Mouse (Mus musculus): ENCODE results near the gene Spata45.

The Spata45 gene

GRCm38 (mm10) chr1:191085597-191085996, 49.2 kb downstream of the Spata45 start:
- no peak for DNase-seq (ENCODE audit: extremely low spot score)

- no peak for DNase-seq (ENCODE audit: extremely low spot score)
Measured at GRCm38 (mm10) chr1:191086304-191086878, 50.0 kb downstream of the Spata45 start.

- DNase-seq (ENCODE audit: extremely low spot score), result no peak
Measured at GRCm38 (mm10) chr1:191086960-191087359, 50.5 kb downstream of the Spata45 start.

- DNase-seq (ENCODE audit: extremely low spot score), result no peak
Measured at GRCm38 (mm10) chr1:191087955-191088354, 51.5 kb downstream of the Spata45 start.

GRCm38 (mm10) chr1:191089355-191089754, 52.9 kb downstream of the Spata45 start:
- no peak for DNase-seq (ENCODE audit: extremely low spot score)

GRCm38 (mm10) chr1:191092050-191092449, 55.6 kb downstream of the Spata45 start:
- DNase-seq (ENCODE audit: extremely low spot score), result no peak

Data from embryo, embryonic 9.5 days (tissue).